Comparison of ENCODE assay signal across 10 mouse cellular contexts in genomic region chr15:12324326-12324725, GRCm38 (mm10). TPM values are rescaled to one million over a fixed set of nuclear protein-coding genes. Genes with fewer than 3 reads are reported as not detected.
DNase-seq lines count a peak whose midpoint lies in the region; ATAC-seq lines count a peak whose summit lies in the region.
"Had no signal": no experiment of that assay in that cellular context is flagged by ENCODE, and none has a peak within 500 bp of the region (broad histone marks: within the 10 kb centered on the region; RNA-seq: fewer than 3 reads in every experiment).

No protein-coding gene starts in this region.

- peak overlapping the region; percentile 21; the same call in 1 of the 2 replicates for H3K4me2 ChIP-seq in midbrain, embryonic 12.5 days (replicated peaks)
- no peak overlapping the region for H3K4me2 ChIP-seq in midbrain, embryonic 15.5 days
- peak overlapping the region; percentile 76; the same call in 1 of the 2 replicates for H3K4me2 ChIP-seq in stomach, embryonic 14.5 days (replicated peaks; ENCODE audit: low read depth, low read length)

- H3K36me3 ChIP-seq in heart, embryonic 10.5 days = peaks cover 6% of the 10 kb centered on the region; the same call in 1 of the 2 replicates
- H3K36me3 ChIP-seq in midbrain, embryonic 12.5 days = peaks cover 5% of the 10 kb centered on the region; the same call in 1 of the 2 replicates
- H3K36me3 ChIP-seq in midbrain, embryonic 15.5 days (replicated peaks) = no peaks in the 10 kb centered on the region
- peaks cover 30% of the 10 kb centered on the region for H3K36me3 ChIP-seq in limb, embryonic 10.5 days
- no peaks in the 10 kb centered on the region; the same call in none of the 2 replicates for H3K36me3 ChIP-seq in stomach, embryonic 14.5 days (ENCODE audit: control insufficient read depth, insufficient read depth, low read length)

- H3K4me1 ChIP-seq in heart, embryonic 10.5 days = peaks cover 14% of the 10 kb centered on the region
- H3K4me1 ChIP-seq in midbrain, embryonic 12.5 days = peaks cover 34% of the 10 kb centered on the region
- peaks cover 29% of the 10 kb centered on the region for H3K4me1 ChIP-seq in midbrain, embryonic 15.5 days
- peaks cover 25% of the 10 kb centered on the region for H3K4me1 ChIP-seq in limb, embryonic 10.5 days
- H3K4me1 ChIP-seq in stomach, embryonic 14.5 days (ENCODE audit: control insufficient read depth, insufficient read depth, low read length) = peaks cover 12% of the 10 kb centered on the region; the same call in 1 of the 2 replicates

- no peak overlapping the region for H3K27ac ChIP-seq in heart, embryonic 10.5 days
- no peak overlapping the region for H3K27ac ChIP-seq in midbrain, embryonic 12.5 days (replicated peaks)
- H3K27ac ChIP-seq in midbrain, embryonic 15.5 days = no peak overlapping the region
- H3K27ac ChIP-seq in limb, embryonic 10.5 days = no peak overlapping the region
- no peak overlapping the region for H3K27ac ChIP-seq in stomach, embryonic 14.5 days (ENCODE audit: low read length)
- H3K27ac ChIP-seq: kidney, embryonic 15.5 days had no signal

- H3K4me3 ChIP-seq in heart, embryonic 10.5 days = peak overlapping the region; percentile 96; the same call in 1 of the 2 replicates
- H3K4me3 ChIP-seq in midbrain, embryonic 12.5 days = no peak overlapping the region
- no peak overlapping the region for H3K4me3 ChIP-seq in midbrain, embryonic 15.5 days
- H3K4me3 ChIP-seq in limb, embryonic 10.5 days = 0 out of 2 replicates have a peak overlapping the region, but pooled peaks have one; percentile 8
- no peak overlapping the region for H3K4me3 ChIP-seq in stomach, embryonic 14.5 days (ENCODE audit: low read depth, low read length)
- H3K4me3 ChIP-seq: kidney, embryonic 15.5 days had no signal

- 87% methylated on average over 1 of the region's 1 CpGs for WGBS in heart, embryonic 10.5 days
- WGBS in midbrain, embryonic 12.5 days = 94% methylated on average over 1 of the region's 1 CpGs
- 86% methylated on average over 1 of the region's 1 CpGs for WGBS in midbrain, embryonic 15.5 days
- WGBS in limb, embryonic 10.5 days = 100% methylated on average over 1 of the region's 1 CpGs
- WGBS in stomach, embryonic 14.5 days = 83% methylated on average over 1 of the region's 1 CpGs

- ATAC-seq in midbrain, embryonic 12.5 days (ENCODE audit: low FRiP score, low read depth) = no peak
- ATAC-seq in midbrain, embryonic 15.5 days (replicated peaks) = no peak
- no peak for ATAC-seq in stomach, embryonic 14.5 days (ENCODE audit: insufficient number of reproducible peaks, insufficient read depth, low FRiP score, low read depth)
- ATAC-seq in monocyte, adult 5-6 weeks (replicated peaks; ENCODE audit: insufficient number of reproducible peaks, low FRiP score, low TSS enrichment, poor library complexity, severe bottlenecking) = no peak

- no peak overlapping the region for H3K9ac ChIP-seq in midbrain, embryonic 12.5 days (replicated peaks)
- no peak overlapping the region for H3K9ac ChIP-seq in midbrain, embryonic 15.5 days
- H3K9ac ChIP-seq in stomach, embryonic 14.5 days (replicated peaks; ENCODE audit: low read depth, low read length) = no peak overlapping the region
- H3K9ac ChIP-seq: kidney, embryonic 15.5 days; lung, embryonic 14.5 days had no signal

- intact Hi-C loops in heart, postnatal 36 days (cut with DNase I) = loop anchor here (5.0 kb wide), 1 partner anchor 207 kb away; the partner anchor contains the start of gene Zfr

- H3K9me3 ChIP-seq in heart, embryonic 10.5 days = no peaks in the 10 kb centered on the region
- H3K9me3 ChIP-seq in midbrain, embryonic 12.5 days = no peaks in the 10 kb centered on the region
- no peaks in the 10 kb centered on the region for H3K9me3 ChIP-seq in midbrain, embryonic 15.5 days
- no peaks in the 10 kb centered on the region for H3K9me3 ChIP-seq in limb, embryonic 10.5 days (replicated peaks)
- H3K9me3 ChIP-seq in stomach, embryonic 14.5 days (ENCODE audit: control insufficient read depth, low read depth, low read length) = no peaks in the 10 kb centered on the region
- H3K9me3 ChIP-seq: kidney, embryonic 15.5 days had no signal

- no peaks in the 10 kb centered on the region for H3K27me3 ChIP-seq in heart, embryonic 10.5 days (ENCODE audit: insufficient read depth, poor library complexity, severe bottlenecking)
- H3K27me3 ChIP-seq in midbrain, embryonic 12.5 days = peaks cover 9% of the 10 kb centered on the region
- no peaks in the 10 kb centered on the region; the same call in 1 of the 2 replicates for H3K27me3 ChIP-seq in midbrain, embryonic 15.5 days (replicated peaks)
- H3K27me3 ChIP-seq in limb, embryonic 10.5 days (ENCODE audit: low read depth, poor library complexity, severe bottlenecking) = peaks cover 8% of the 10 kb centered on the region; the same call in 1 of the 2 replicates
- no peaks in the 10 kb centered on the region for H3K27me3 ChIP-seq in stomach, embryonic 14.5 days (ENCODE audit: control insufficient read depth, insufficient read depth, low read length)
- H3K27me3 ChIP-seq: kidney, embryonic 15.5 days had no signal

- no peak for DNase-seq in heart, embryonic 10.5 days (ENCODE audit: low spot score)
- no peak for DNase-seq in heart, postnatal 36 days
- DNase-seq in limb, embryonic 10.5 days (ENCODE audit: low spot score) = no peak
- DNase-seq in adrenal gland, adult 2 months = no peak
- DNase-seq: lung, embryonic 14.5 days had no signal

RNA-seq across cellular contexts. Expression of gene 1810049J17Rik, which starts 2.6 kb away (rescaled TPM):
- not detected in 2 replicates for polyA plus RNA-seq in heart, embryonic 10.5 days (2016; fragmentation: Nextera tagmentation; extraction: Ambion mirVana)
- 1 to 10 TPM in 1 of 2 experiments, under 1 TPM in 1; 0.65 to 1.2 TPM for total RNA-seq in heart, postnatal 36 days (2021)
- polyA plus RNA-seq in midbrain, embryonic 12.5 days (2016; fragmentation: Nextera tagmentation; extraction: Ambion mirVana) = 0.75 TPM in 1 of 2 replicates, not detected in the other
- 1.1 TPM in 2 replicates for polyA plus RNA-seq in midbrain, embryonic 15.5 days (2015; fragmentation: Nextera tagmentation; extraction: Ambion mirVana)
- polyA plus RNA-seq in limb, embryonic 10.5 days (2016; fragmentation: Nextera tagmentation; extraction: Ambion mirVana) = 0.68 and 1.4 TPM in 2 replicates
- 1.2 and 2.1 TPM in 2 replicates for polyA plus RNA-seq in stomach, embryonic 14.5 days (2014; fragmentation: Nextera tagmentation; extraction: Ambion mirVana)
- total RNA-seq in adrenal gland, adult 2 months (2021) = 1 to 10 TPM in 1 of 2 experiments, under 1 TPM in 1; 0.73 to 2.2 TPM
- 0.75 and 1.8 TPM in 2 replicates for polyA plus RNA-seq in adrenal gland, adult 2 months (2012; rRNA removed)
- total RNA-seq in monocyte, adult 5-6 weeks (2017) = 1.7 TPM in 1 of 3 replicates, not detected in the others
- polyA plus RNA-seq: kidney, embryonic 15.5 days had no signal

RNA-seq across cellular contexts. Expression of gene Golph3, which starts 3.1 kb away (rescaled TPM):
- 64.5 and 73.9 TPM in 2 replicates for polyA plus RNA-seq in heart, embryonic 10.5 days (2016; fragmentation: Nextera tagmentation; extraction: Ambion mirVana)
- total RNA-seq in heart, postnatal 36 days (2021) = 10 to 100 TPM; 81.7 to 83.7 TPM
- 94.8 and 98.4 TPM in 2 replicates for polyA plus RNA-seq in midbrain, embryonic 12.5 days (2016; fragmentation: Nextera tagmentation; extraction: Ambion mirVana)
- polyA plus RNA-seq in midbrain, embryonic 15.5 days (2015; fragmentation: Nextera tagmentation; extraction: Ambion mirVana) = 62.6 and 64.8 TPM in 2 replicates
- 65.9 and 75.5 TPM in 2 replicates for polyA plus RNA-seq in limb, embryonic 10.5 days (2016; fragmentation: Nextera tagmentation; extraction: Ambion mirVana)
- polyA plus RNA-seq in stomach, embryonic 14.5 days (2014; fragmentation: Nextera tagmentation; extraction: Ambion mirVana) = 101 and 118 TPM in 2 replicates
- 100 to 1,000 TPM; 127 to 150 TPM for total RNA-seq in adrenal gland, adult 2 months (2021)
- polyA plus RNA-seq in adrenal gland, adult 2 months (2012; rRNA removed) = 157 and 164 TPM in 2 replicates
- total RNA-seq in monocyte, adult 5-6 weeks (2017) = 96.4 to 118 TPM (median 109 TPM) in 3 replicates

Comparison
In these comparisons a context has a peak if more than half of its experiments do, and no peak if none do; other contexts are left out.
1. H3K4me3 ChIP-seq: peak in heart, embryonic 10.5 days (single experiment) and limb, embryonic 10.5 days (single experiment); none in midbrain, embryonic 12.5 days (single experiment), midbrain, embryonic 15.5 days (single experiment) and stomach, embryonic 14.5 days (single experiment).